Mouse (Mus musculus): ENCODE measurements around the gene Tmem129.

The Tmem129 gene

GRCm38 (mm10) chr5:33687142-33687541 lies 28.9 kb upstream of the Tmem129 start:
- no peak for DNase-seq (ENCODE audit: low spot score in 2 of 2)

- DNase-seq (ENCODE audit: low spot score in 2 of 2) = no peak
Measured at GRCm38 (mm10) chr5:33684932-33685331, 26.7 kb upstream of the Tmem129 start.

GRCm38 (mm10) chr5:33683897-33684652 lies 25.9 kb upstream of the Tmem129 start:
- peak; percentile 65 to 73 for DNase-seq (ENCODE audit: low spot score in 2 of 2)

- DNase-seq (ENCODE audit: low spot score in 2 of 2) = no peak
Measured at GRCm38 (mm10) chr5:33682963-33683362, 24.7 kb upstream of the Tmem129 start.

- no peak for DNase-seq (ENCODE audit: low spot score in 2 of 2)
Measured at GRCm38 (mm10) chr5:33681611-33682388, 23.6 kb upstream of the Tmem129 start.

GRCm38 (mm10) chr5:33681044-33681443 lies 22.8 kb upstream of the Tmem129 start:
- DNase-seq (ENCODE audit: low spot score in 2 of 2) = no peak

- no peak for DNase-seq (ENCODE audit: low spot score in 2 of 2)
Measured at GRCm38 (mm10) chr5:33678244-33678643, 20.0 kb upstream of the Tmem129 start.

GRCm38 (mm10) chr5:33675964-33676363 lies 17.7 kb upstream of the Tmem129 start:
- DNase-seq (ENCODE audit: low spot score in 2 of 2) = peak in 1 of 2 experiments; percentile 68

- peak; percentile 78 to 83 for DNase-seq (ENCODE audit: low spot score in 2 of 2)
Measured at GRCm38 (mm10) chr5:33674439-33674838, 16.2 kb upstream of the Tmem129 start.

GRCm38 (mm10) chr5:33671659-33672058 lies 13.4 kb upstream of the Tmem129 start:
- DNase-seq (ENCODE audit: low spot score in 2 of 2) = no peak

GRCm38 (mm10) chr5:33668223-33668622 lies 10.0 kb upstream of the Tmem129 start:
- peak in 1 of 2 experiments; percentile 31 for DNase-seq (ENCODE audit: low spot score in 2 of 2)

- peak in 1 of 2 experiments; percentile 35 for DNase-seq (ENCODE audit: low spot score in 2 of 2)
Measured at GRCm38 (mm10) chr5:33658664-33659050, 441 bp upstream of the Tmem129 start.

- no peak for DNase-seq (ENCODE audit: low spot score in 2 of 2)
Measured at GRCm38 (mm10) chr5:33657251-33657786, 897 bp downstream of the Tmem129 start.

- no peak for DNase-seq (ENCODE audit: low spot score in 2 of 2)
Measured at GRCm38 (mm10) chr5:33656739-33657138, 1.5 kb downstream of the Tmem129 start.

- peak in 1 of 2 experiments; percentile 41 for DNase-seq (ENCODE audit: low spot score in 2 of 2)
Measured at GRCm38 (mm10) chr5:33655251-33655840, 2.9 kb downstream of the Tmem129 start.

- peak in 1 of 2 experiments; percentile 33 for DNase-seq (ENCODE audit: low spot score in 2 of 2)
Measured at GRCm38 (mm10) chr5:33654424-33654823, 3.8 kb downstream of the Tmem129 start.

GRCm38 (mm10) chr5:33652783-33653173 lies 5.4 kb downstream of the Tmem129 start:
- no peak for DNase-seq (ENCODE audit: low spot score in 2 of 2)

GRCm38 (mm10) chr5:33651921-33652782 lies 6.1 kb downstream of the Tmem129 start, which contains the start of gene Slbp:
Gene Slbp (minus strand): TSS chr5:33652574.
- peak; percentile 98 for DNase-seq (ENCODE audit: low spot score in 2 of 2)

- no peak for DNase-seq (ENCODE audit: low spot score in 2 of 2)
Measured at GRCm38 (mm10) chr5:33651541-33651920, 6.7 kb downstream of the Tmem129 start.

GRCm38 (mm10) chr5:33651017-33651416 lies 7.2 kb downstream of the Tmem129 start:
- DNase-seq (ENCODE audit: low spot score in 2 of 2) = no peak

- peak; percentile 53 to 63 for DNase-seq (ENCODE audit: low spot score in 2 of 2)
Measured at GRCm38 (mm10) chr5:33640652-33641051, 17.6 kb downstream of the Tmem129 start.

Measured in right cerebral cortex, postnatal 10 days (tissue).